Mouse (Mus musculus) midbrain, embryonic 10.5 days (tissue): ENCODE results near the gene Efcab9. TPM values are rescaled to one million over a fixed set of nuclear protein-coding genes. Genes with fewer than 3 reads are reported as not detected.

Experiments used
- DNase-seq: peaks from one replicate; pipeline ENCODE4 v3.0.0-alpha.2; 2017; ENCODE audit warnings: low spot score
- H3K27ac ChIP-seq: fragments of 300-500 bp; sonication (generic); replicated peaks from 2 replicates; pipeline ENCODE4 v1.5.1; 2016; ENCODE audit warnings: mild to moderate bottlenecking
- H3K27me3 ChIP-seq: fragments of 300-500 bp; sonication (generic); 2 replicates; pipeline ENCODE4 v1.6.1; 2016; ENCODE audit warnings: low read depth, mild to moderate bottlenecking; ENCODE audit not compliant: poor library complexity, severe bottlenecking
- H3K36me3 ChIP-seq: fragments of 300-500 bp; sonication (generic); 2 replicates; pipeline ENCODE4 v1.6.1; 2016; ENCODE audit warnings: mild to moderate bottlenecking, moderate library complexity
- H3K4me1 ChIP-seq: fragments of 300-500 bp; sonication (generic); 2 replicates; pipeline ENCODE4 v1.6.1; 2016
- H3K4me3 ChIP-seq: fragments of 300-500 bp; sonication (generic); 2 replicates; pipeline ENCODE4 v1.5.1; 2016; ENCODE audit warnings: mild to moderate bottlenecking, moderate library complexity
- H3K9me3 ChIP-seq: fragments of 300-500 bp; sonication (generic); replicated peaks from 2 replicates; pipeline ENCODE4 v1.6.1; 2016; ENCODE audit warnings: mild to moderate bottlenecking
- WGBS: fragments of 180-500 bp; shearing (Covaris S2); methylation state at CpG from one replicate; pipeline ENCODE4 v1.1.7; 2016; 5-methylcytosine and 5-hydroxymethylcytosine counted together
- polyA plus RNA-seq: library from polyadenylated mRNA; unstranded; fragments of >200 nt; fragmentation: Nextera tagmentation; extraction: Ambion mirVana; gene quantifications from 2 replicates; pipeline ENCODE4 v1.2.1, GENCODE M21; 2016

Efcab9 gene
- polyA plus RNA-seq, 1 experiment from 2014 or later = 0.32 TPM

GRCm38 (mm10) chr11:32553311-32554140, 21.6 kb upstream of the Efcab9 start:
- Histone ChIP-seq H3K27ac (peak overlapping the region; percentile 42; the same call in 1 of the 2 replicates), H3K4me1 (peaks cover 40% of the 10 kb centered on the region)
- WGBS = 78% methylated on average over 14 of the region's 14 CpGs

GRCm38 (mm10) chr11:32552401-32553090, 20.7 kb upstream of the Efcab9 start:
- DNase-seq = no peak
- H3K27me3 ChIP-seq = no peaks in the 10 kb centered on the region
- 83% methylated on average over 13 of the region's 13 CpGs for WGBS
- H3K9me3 ChIP-seq = no peaks in the 10 kb centered on the region
- peak overlapping the region; percentile 42 for H3K27ac ChIP-seq
- peaks cover 44% of the 10 kb centered on the region for H3K4me1 ChIP-seq
- no peaks in the 10 kb centered on the region for H3K36me3 ChIP-seq
- no peak overlapping the region for H3K4me3 ChIP-seq

More at GRCm38 (mm10) chr11:32553311-32554140, 21.6 kb upstream of the Efcab9 start:
- H3K9me3 ChIP-seq = no peaks in the 10 kb centered on the region
- no peak overlapping the region for H3K4me3 ChIP-seq
- H3K36me3 ChIP-seq = no peaks in the 10 kb centered on the region
- DNase-seq = no peak
- no peaks in the 10 kb centered on the region for H3K27me3 ChIP-seq

DNA sequence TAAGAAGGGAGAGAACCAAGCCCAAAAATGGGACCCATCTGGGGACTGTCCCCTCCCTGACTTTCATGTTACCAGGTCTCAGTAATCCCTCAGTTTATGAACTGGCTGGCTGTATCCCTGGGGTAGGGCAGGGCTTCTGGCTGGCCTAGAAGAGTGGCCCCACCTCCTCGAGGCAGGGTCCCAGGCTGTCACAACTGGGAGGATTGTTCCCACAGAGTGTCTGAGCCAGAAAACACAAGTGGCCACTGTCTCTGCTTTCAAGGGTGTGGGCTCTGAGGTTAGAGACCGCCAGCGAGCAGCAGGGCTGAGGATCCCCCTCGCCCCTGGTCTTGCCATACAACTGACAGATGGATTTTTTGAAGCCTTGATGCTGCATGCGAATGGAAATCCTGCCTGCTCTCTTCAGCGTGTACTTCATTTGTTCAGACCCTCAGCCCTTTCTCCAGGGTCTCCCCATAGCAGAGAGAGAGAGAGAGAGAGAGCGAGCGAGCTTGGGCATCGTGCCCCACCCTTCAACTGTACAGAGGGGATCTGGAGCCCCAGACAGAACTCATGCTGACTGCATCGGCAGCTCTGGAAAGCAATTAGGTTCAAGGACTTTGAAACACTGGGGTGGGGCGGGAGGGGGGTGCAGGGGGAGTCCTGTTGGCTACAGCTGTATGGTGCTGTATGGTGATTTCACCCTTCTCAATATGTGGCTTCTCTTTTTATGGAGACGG, 19.9 kb upstream of the Efcab9 start:
- DNase-seq = no peak
- H3K4me3 ChIP-seq = no peak overlapping the region
- no peaks in the 10 kb centered on the region for H3K36me3 ChIP-seq
- peak overlapping the region; percentile 42; the same call in 1 of the 2 replicates for H3K27ac ChIP-seq
- peaks cover 45% of the 10 kb centered on the region for H3K4me1 ChIP-seq
- H3K27me3 ChIP-seq = no peaks in the 10 kb centered on the region
- 85% methylated on average over 12 of the region's 12 CpGs for WGBS
- no peaks in the 10 kb centered on the region for H3K9me3 ChIP-seq

DNA sequence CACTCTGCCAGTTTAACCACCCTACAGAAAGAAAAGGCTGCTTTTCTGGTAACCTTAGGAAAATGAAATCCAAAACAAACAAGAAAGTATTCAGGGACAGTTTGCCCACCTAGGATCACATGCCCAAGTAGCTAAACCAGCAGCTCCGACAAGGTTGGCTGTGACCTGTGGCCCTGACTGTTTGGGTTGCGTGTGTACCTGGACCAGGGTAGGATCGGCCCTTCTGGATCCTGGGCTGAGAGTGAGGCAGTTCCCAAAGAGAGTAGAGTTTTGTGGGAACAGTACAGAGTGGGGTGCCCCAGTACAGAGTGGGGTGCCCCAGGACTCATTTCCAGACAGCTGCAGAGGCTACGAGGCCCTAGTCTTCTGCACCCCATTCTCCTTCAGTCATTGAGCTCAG, 19.2 kb upstream of the Efcab9 start:
- Histone ChIP-seq H3K36me3 (no peaks in the 10 kb centered on the region), H3K9me3 (no peaks in the 10 kb centered on the region), H3K4me3 (no peak overlapping the region), H3K4me1 (peaks cover 45% of the 10 kb centered on the region), H3K27me3 (no peaks in the 10 kb centered on the region), H3K27ac (no peak overlapping the region)
- 95% methylated on average over 4 of the region's 4 CpGs for WGBS
- no peak for DNase-seq

DNA sequence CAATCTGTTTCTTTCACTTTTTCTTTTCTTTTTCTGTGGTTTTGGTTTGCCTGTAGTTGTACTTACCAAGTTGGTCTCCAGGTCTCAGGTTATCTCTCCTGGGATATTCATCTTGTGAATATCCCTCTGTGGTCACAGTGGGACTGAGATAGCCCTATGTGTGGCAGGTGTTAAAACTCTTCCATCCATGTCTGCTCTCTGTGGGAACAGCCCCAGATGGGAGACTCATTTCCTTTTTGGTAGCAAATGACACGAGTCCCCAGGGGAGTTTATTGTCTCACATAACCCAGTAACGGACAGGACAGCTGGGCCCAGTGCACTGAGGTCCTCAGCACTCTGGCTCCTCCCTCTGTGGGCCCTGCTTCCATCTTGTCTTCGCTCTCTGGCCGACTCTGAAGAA, 18.2 kb upstream of the Efcab9 start:
- Histone ChIP-seq H3K9me3 (no peaks in the 10 kb centered on the region), H3K27ac (peak overlapping the region; percentile 24; the same call in 1 of the 2 replicates), H3K36me3 (no peaks in the 10 kb centered on the region), H3K27me3 (no peaks in the 10 kb centered on the region), H3K4me3 (no peak overlapping the region), H3K4me1 (peaks cover 45% of the 10 kb centered on the region)
- DNase-seq = no peak
- WGBS = 70% methylated on average over 4 of the region's 4 CpGs

DNA sequence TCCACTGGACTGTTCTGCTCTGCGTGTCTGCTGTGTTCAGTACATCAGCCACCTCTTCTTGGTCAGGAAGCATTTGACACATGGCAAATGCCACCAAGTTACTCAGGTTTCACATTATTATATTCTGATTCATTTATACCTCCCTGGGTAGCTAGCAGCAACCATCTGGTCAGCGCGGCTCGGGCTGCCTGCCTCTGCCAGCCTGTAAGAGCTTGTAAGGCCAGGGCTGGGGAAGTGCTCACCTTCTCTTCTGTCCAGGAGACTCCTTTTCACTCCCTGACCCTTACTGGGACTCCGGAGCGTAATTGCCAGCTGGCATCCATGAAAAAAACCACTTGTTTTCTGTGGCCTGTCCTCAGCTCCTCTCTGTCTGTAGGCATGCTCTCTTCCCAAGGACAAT, 17.4 kb upstream of the Efcab9 start:
- Histone ChIP-seq H3K36me3 (no peaks in the 10 kb centered on the region), H3K27ac (peak overlapping the region; percentile 14; the same call in 1 of the 2 replicates), H3K27me3 (no peaks in the 10 kb centered on the region), H3K4me3 (no peak overlapping the region), H3K9me3 (no peaks in the 10 kb centered on the region), H3K4me1 (peaks cover 45% of the 10 kb centered on the region)
- no peak for DNase-seq
- 75% methylated on average over 6 of the region's 6 CpGs for WGBS

DNA sequence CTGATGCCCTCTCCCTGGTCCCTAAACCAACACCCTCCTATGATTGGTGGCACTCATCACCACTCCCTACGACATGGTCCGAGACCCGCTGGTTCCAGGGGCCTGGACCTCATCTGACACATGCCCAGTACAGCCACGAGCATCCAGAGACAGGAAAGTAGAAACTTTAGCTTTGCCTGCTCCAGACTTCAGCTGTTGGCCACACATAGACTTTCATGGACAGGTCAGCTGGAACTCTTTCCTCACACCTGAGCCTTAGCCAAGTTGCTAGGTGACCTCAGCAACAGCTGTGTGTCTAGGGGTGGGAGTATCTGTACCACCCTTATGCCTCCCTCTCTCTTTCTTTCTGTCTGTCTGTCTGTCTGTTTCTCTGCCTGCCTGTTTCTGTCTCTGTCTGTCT, 16.4 kb upstream of the Efcab9 start:
- Histone ChIP-seq H3K4me1 (peaks cover 40% of the 10 kb centered on the region), H3K27me3 (no peaks in the 10 kb centered on the region), H3K4me3 (no peak overlapping the region), H3K36me3 (no peaks in the 10 kb centered on the region), H3K9me3 (no peaks in the 10 kb centered on the region), H3K27ac (no peak overlapping the region)
- no peak for DNase-seq
- 87% methylated on average over 4 of the region's 4 CpGs for WGBS

DNA sequence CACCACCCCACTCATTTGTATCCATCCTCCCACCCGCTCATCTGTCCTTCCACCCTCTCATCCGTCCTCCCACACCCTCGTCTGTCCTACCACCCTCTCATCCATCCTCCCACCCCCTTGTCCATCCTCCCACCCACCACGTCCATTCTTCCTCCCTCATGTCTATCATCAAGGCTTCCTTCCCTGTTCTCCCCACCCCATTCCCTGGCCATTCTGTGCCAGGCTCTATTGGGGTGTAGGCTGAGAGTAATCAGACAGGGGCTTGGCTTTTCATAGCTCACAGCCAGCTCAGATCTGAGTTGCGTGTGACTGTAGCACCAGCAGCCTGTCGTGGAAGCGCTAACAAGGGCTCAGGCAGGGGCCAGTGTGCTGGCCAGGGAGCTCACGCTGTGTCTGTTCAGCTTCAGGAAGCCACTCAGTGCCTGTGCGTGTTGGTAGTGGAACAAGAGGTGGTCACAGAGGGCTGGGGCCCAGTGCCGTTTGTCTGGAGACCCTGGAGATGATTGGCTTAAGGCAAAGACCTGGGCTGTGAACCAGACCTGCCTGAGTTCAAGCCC, 15.6 kb upstream of the Efcab9 start:
- H3K9me3 ChIP-seq = no peaks in the 10 kb centered on the region
- H3K27me3 ChIP-seq = no peaks in the 10 kb centered on the region
- no peak overlapping the region for H3K4me3 ChIP-seq
- H3K4me1 ChIP-seq = peaks cover 40% of the 10 kb centered on the region
- H3K36me3 ChIP-seq = no peaks in the 10 kb centered on the region
- WGBS = 82% methylated on average over 10 of the region's 10 CpGs
- DNase-seq = no peak
- peak overlapping the region; percentile 50; the same call in 1 of the 2 replicates for H3K27ac ChIP-seq

GRCm38 (mm10) chr11:32546483-32546882, 14.6 kb upstream of the Efcab9 start:
- no peaks in the 10 kb centered on the region for H3K9me3 ChIP-seq
- H3K27me3 ChIP-seq = no peaks in the 10 kb centered on the region
- H3K27ac ChIP-seq = no peak overlapping the region
- no peaks in the 10 kb centered on the region for H3K36me3 ChIP-seq
- WGBS = 91% methylated on average over 5 of the region's 5 CpGs
- peaks cover 33% of the 10 kb centered on the region for H3K4me1 ChIP-seq
- no peak overlapping the region for H3K4me3 ChIP-seq
- DNase-seq = no peak

DNA sequence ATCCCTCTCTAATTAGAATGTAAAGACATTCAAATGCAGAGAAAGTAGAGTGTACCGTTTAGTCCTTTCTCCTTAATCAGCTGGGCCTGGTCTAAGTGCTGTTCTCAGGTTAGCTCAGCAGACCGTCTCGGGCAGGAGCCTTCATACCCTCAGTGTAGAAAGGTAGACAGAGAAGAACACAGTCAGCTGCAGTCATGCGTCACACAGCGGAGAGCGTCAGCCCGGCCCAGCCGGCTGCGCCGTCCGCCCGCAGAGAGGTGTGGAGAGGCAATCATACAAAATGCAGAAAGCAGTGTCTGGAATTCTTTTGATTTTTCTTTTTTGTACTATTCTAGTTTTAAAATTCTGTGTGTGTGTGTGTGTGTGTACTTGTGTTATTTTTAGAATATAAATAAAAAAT, 13.7 kb upstream of the Efcab9 start:
- Histone ChIP-seq H3K4me3 (no peak overlapping the region), H3K27me3 (peaks cover under 1% of the 10 kb centered on the region; the same call in 1 of the 2 replicates), H3K27ac (no peak overlapping the region), H3K4me1 (peaks cover 29% of the 10 kb centered on the region), H3K36me3 (no peaks in the 10 kb centered on the region), H3K9me3 (no peaks in the 10 kb centered on the region)
- no peak for DNase-seq
- WGBS = 70% methylated on average over 12 of the region's 12 CpGs

- Histone ChIP-seq H3K4me3 (no peak overlapping the region), H3K27me3 (peaks cover 9% of the 10 kb centered on the region; the same call in 1 of the 2 replicates), H3K36me3 (no peaks in the 10 kb centered on the region), H3K9me3 (no peaks in the 10 kb centered on the region), H3K4me1 (peaks cover 21% of the 10 kb centered on the region), H3K27ac (peak overlapping the region; percentile 23; the same call in 1 of the 2 replicates)
- 94% methylated on average over 5 of the region's 5 CpGs for WGBS
- no peak for DNase-seq
Observed at GRCm38 (mm10) chr11:32544497-32544896, 12.6 kb upstream of the Efcab9 start.

- DNase-seq = no peak
- no peaks in the 10 kb centered on the region for H3K36me3 ChIP-seq
Observed at GRCm38 (mm10) chr11:32544041-32544440, 12.2 kb upstream of the Efcab9 start.

More at GRCm38 (mm10) chr11:32544041-32544440, 12.2 kb upstream of the Efcab9 start:
- peaks cover 16% of the 10 kb centered on the region for H3K4me1 ChIP-seq
- no peak overlapping the region for H3K27ac ChIP-seq
- H3K4me3 ChIP-seq = no peak overlapping the region
- WGBS = 89% methylated on average over 6 of the region's 6 CpGs
- H3K27me3 ChIP-seq = peaks cover 14% of the 10 kb centered on the region; the same call in 1 of the 2 replicates
- H3K9me3 ChIP-seq = no peaks in the 10 kb centered on the region
